Mouse (Mus musculus): Measurements from ENCODE around the gene Ehd2.
"Not testable (repeated sequence)": the region's sequence is repeated elsewhere in the genome, so short reads cannot be mapped to it uniquely, and the experiment has no call there.

Gene Ehd2

GRCm38 (mm10) chr7:15945211-15945610 is 22.2 kb downstream of the Ehd2 start:
- no peak for DNase-seq

DNA sequence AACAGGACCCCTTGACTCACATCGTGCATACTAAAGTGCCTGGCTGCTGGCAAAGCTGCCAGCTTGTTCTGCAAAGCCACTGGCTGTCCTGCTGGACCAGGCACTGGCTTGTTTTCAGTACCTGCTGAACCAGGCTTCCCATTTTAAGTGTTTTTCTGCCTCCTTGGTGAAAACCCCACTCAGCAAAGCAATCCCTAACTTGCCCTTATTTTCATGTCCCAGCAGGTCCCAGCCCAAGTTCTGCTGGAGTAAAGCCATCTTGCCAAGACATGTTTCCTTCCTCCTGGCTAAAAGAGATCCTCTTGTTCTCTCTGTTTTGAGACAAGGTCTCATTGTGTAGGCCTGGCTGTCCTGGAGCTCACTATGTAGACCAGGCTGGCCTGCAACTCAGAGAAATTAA is 23.1 kb downstream of the Ehd2 start:
- no peak for DNase-seq

DNA sequence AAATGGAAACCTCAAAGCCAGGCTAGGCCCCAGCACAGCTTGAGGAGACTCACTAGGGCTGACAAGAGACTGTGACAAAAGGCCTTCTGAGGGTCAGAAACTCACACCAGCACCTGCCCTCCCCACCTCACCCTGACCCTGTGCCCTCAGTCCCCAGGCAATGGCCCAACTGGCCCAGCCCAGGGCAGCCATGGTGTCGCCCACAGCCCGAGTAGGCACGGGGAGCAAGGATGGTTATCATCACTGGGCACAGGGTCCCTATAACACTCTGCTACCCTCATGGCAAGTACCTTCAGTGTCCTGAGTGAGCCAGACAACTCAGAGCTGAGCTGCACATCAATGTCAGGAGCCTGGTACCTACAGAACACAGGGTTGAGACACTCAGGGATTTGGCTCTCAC is 28.7 kb downstream of the Ehd2 start:
- DNase-seq, result no peak

DNA sequence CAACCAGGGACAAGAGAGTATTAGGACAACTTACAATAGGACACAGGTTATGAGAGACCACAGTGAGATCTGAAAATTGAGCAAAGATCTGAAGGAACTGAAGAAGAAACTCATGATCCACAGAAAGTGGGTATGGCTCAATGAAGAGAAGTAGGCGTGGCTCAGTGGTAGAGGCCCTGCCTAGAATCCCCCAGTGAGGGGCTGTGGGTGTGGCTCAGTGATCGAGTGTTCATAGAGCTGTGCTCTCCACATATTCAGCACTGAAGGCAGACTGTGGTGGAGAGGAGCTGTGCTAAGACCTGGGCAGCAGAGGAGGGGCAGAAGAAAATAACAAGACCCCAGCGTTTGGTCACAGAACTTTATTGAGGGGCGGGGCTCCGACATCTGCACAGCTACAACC is 29.9 kb downstream of the Ehd2 start:
- no peak for DNase-seq

GRCm38 (mm10) chr7:15933437-15934359 is 33.7 kb downstream of the Ehd2 start:
- DNase-seq, result no peak

DNA sequence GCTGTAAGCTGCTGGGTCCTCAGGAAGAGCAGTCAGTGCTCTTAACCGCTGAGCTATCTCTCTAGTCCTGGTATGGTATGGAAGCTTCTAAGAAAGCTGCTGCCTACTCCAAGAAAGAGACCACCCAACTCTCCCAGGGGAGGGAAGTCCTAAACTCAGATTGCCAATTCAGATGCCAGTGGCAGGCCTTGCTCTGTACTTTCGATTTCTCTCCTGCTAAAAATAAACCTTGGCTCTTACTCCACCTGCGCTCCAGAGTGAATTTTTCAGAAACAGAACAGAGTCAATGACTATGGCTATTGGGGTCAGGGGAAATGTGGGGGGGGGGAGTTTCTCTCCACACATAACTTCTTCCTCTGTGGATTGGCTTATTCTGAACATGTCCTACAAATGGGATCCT is 35.7 kb downstream of the Ehd2 start:
- DNase-seq, result no peak

- DNase-seq, result no peak
Measured at GRCm38 (mm10) chr7:15930543-15930942, 36.8 kb downstream of the Ehd2 start.

DNA sequence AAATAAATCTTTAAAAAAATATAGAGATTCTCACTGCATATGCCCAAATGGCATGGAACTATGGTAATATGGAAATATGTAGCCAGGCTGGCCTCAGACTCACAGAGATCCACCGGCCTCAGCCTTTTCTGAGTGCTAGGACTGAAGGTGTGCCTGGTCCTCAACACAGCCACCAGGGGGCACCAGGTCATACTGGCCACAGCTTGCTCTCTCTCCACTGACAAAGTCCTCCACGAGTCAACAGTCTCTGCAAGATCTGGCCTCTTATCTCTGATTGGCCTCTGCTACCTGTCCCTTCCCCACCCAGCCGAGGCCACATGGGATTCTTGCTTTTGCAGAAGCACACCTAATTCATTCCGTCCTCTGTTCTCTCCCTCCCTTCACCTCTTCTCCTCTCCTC is 37.5 kb downstream of the Ehd2 start:
- no peak for DNase-seq

DNA sequence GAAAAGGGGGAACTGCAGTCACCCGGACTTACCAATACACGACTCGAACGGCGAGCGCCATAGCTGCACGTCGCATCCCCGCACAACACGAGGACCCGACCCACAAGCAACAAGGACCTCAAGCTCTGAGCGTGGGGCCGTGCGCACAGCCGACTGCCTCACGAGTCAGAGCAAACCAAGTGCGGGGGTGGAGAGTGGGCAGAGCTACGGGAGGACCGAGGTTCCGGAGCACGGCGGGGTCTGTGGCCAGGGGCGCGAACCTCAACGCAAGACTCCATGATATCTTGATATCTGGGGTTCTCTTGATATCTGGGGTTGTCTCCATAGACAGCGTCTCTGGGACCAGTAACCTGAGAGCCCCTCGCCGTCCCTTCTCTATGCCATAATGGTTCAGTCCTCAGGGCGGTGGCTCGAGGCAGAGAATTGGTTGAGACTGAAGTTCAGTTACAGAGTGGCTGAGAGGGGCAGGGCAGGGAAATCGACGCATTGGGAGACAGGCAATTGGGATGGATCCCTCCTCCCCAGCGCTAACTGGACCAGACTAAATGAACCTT is 45.1 kb downstream of the Ehd2 start, which contains the start of gene Selenow:
Selenow (minus strand) TSS at position 183 of the 554 bp plus-strand sequence.
- DNase-seq, result peak; percentile 92

DNA sequence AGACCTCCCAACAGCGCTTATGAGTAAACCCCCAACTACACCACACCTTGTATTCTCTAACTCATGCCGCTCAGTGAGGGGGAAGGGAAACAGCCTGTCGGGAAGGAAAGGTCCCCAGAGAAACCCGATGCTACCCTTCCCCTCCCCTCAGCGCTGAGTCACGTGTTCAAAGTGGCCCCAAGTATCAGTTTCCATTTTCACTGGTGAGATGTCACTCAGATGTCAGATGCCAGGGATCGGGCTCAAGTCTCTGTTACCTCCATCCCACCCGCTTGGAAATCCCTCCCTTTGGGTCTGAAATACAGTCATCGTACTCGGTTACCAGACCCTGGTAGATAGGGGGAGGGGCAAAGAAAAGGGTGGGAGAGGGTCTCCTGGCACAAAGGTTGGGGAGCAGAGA is 45.6 kb downstream of the Ehd2 start:
- no peak for DNase-seq

DNA sequence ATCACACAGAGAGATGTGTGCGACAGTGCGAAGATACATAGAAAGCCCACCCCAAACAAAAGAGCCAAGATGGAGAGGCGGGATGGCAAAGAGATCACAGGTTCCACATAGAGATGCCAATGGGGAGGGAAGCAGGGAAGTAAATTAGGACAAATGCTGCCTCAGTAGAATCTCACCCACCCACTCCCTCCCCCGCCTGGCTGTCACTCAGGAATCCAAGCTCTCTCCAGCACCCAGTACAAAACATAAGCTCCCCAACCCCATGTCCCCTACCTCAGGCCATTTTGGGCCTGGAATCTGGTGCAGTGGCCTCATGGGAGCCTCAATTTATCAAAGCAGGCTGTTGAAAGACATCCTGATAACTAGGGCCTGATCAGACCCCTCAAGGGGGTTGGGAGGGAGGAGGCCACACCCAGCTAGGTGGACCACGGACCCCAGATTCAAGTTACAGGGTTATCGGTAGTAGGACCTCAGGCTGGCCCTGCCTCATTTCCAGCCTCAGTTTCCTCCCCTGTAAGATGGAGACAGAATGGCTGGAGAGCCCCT is 46.6 kb downstream of the Ehd2 start:
- no peak for DNase-seq

GRCm38 (mm10) chr7:15919947-15920346 is 47.4 kb downstream of the Ehd2 start:
- DNase-seq, result no peak

DNA sequence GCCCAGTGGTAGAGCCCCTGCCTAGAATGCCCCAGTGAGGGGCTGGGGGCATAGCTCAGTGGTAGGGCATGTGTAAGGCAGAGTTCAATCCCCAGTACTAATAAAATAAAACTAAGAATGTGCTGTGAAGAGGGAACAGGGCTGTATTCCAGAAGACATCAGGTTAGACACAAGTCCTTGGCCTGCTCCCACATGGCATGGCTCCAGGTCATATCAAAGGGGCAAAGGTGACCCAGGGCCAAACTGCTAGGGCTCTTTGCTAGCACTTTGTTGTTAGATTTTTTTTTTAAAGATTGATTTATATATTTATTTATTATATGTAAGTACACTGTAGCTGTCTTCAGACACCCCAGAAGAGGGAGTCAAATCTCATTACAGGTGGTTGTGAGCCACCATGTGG is 49.0 kb downstream of the Ehd2 start:
- no peak for DNase-seq

DNA sequence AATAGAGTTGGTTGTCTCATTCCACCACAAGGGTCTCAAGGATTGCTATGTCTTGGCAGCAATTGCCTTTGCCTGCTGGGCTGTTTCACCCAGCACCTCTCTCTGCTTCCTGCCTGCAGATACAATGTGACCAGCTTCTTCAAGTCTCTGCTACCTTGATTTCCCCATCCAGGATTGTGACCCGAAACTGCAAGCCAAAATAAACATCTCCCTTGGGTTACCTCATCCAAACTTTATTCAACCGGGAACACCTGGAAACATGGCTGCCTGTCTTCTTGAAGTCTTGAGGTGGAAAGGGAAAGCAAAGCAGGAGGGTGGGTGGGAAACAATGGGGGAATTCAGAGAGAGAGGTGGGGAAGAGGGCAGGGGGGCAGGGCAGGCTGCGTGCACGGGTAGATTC is 50.4 kb downstream of the Ehd2 start:
- DNase-seq, result no peak

DNA sequence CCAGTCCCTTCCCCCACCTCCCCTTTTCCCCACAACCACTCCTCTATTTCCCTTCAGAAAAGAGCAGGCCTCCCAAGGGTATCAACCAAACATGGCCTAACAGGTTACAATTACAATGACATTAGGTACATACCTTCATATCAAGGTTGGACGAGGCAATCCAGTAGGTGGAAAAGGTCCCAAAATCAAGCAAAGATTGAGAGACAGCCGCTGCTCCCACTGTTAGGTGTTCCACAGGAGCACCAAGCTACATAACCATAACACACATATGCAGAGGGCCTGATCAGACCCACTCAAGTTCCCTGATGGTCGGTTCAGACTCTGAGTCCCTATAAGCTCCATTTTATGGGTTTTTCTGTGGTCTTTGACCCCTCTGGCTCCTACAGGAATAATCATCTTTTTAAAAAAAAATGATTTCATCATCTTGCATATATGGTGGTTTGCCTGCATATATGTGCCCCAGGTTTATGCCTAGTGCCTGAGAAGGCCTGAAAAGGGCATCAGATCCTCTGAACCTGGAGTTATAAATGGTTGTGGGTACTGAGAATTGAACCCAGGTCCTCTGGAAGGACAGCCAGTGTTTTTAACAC is 51.1 kb downstream of the Ehd2 start:
- DNase-seq, result no peak

- not testable (repeated sequence) for DNase-seq
Measured at GRCm38 (mm10) chr7:15915695-15916094, 51.7 kb downstream of the Ehd2 start.

- DNase-seq, result no peak
Measured at GRCm38 (mm10) chr7:15914751-15915150, 52.6 kb downstream of the Ehd2 start.

GRCm38 (mm10) chr7:15914252-15914651 is 53.1 kb downstream of the Ehd2 start:
- DNase-seq, result peak; percentile 32

DNA sequence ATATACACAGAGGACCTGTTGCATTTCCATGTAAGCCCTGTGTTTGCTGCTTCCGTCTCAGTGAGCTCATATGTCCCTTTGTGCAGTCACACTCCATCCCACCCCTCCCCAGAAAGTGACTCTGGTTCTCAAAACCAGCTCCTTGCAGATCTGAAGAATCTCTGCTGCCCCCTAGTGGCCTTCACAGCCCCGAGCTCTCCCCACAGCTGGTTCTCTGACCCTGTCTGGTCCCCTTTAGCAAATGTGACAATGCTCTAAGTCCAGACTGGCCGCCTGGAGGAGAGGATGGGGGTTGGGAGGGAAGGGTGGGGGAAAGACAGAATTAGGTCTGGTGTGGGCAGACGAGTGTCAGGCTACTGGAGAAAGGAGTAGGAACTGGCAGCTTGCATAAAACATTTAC is 55.2 kb downstream of the Ehd2 start:
- peak; percentile 82 for DNase-seq

DNA sequence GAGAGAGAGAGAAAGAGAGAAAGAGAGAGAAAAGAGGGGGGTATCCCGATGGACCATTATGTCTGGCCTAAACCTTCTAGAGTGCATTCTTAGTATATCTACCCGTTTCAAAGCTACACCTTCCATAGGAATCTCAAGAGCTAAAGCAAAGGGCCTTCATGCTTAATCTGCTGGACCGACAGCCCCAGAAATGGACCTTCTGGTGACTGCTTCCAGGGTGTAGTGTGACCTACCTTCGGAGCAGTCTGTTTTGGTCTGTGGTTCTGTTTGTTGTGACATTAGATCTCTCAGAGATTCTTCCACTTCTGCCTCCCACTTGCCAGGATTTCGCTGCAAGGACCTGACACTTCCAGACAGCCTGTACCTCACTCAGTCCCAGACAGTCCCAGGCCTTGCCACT is 56.8 kb downstream of the Ehd2 start:
- no peak for DNase-seq

- no peak for DNase-seq
Measured at GRCm38 (mm10) chr7:15907971-15908590, 59.3 kb downstream of the Ehd2 start.

- no peak for DNase-seq
Measured at GRCm38 (mm10) chr7:15906602-15907001, 60.8 kb downstream of the Ehd2 start.

GRCm38 (mm10) chr7:15905861-15906260 is 61.5 kb downstream of the Ehd2 start:
- no peak for DNase-seq

All from right cerebral cortex, postnatal 4 days (tissue).